Mouse (Mus musculus) cerebellum, adult 18-20 months (tissue): ENCODE measurements around the gene Scaf11.
A peak's percentile ranks its signal among the peaks of the same experiment; 100 is the strongest.
"Not testable (repeated sequence)": the region's sequence is repeated elsewhere in the genome, so short reads cannot be mapped to it uniquely, and the experiment has no call there.

Experiments used
- DNase-seq, 2 experiments: peaks; one replicate each; pipeline ENCODE4 v3.0.0; 2021

Gene Scaf11

GRCm38 (mm10) chr15:96460730-96461540, at the start of gene Scaf11:
Gene Scaf11 (minus strand): TSS chr15:96460843.
- peak; percentile 94 to 98 for DNase-seq

GRCm38 (mm10) chr15:96507097-96507840, 46.6 kb upstream of the Scaf11 start:
- DNase-seq, result peak; percentile 36 to 51

DNA sequence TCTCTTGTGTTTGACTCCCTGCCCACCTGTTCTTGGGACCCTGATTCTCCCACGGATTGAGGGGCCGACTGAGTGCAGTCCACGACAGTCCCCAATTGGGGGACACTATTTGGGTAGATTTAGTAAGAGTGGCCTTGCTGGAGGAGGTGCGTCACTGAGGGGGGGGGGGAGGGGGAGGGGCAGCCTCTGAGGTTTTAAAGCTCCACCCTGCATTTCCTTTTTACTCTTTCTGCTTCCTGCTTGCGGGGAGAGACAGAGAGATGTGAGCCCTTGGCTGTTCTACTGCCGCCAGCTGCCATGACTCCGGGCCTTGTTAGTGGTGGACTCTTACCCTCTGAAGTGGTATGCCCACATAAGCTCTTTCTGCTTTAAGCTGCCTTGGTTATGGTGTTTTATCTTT, 37.0 kb upstream of the Scaf11 start:
- DNase-seq, result no peak

DNA sequence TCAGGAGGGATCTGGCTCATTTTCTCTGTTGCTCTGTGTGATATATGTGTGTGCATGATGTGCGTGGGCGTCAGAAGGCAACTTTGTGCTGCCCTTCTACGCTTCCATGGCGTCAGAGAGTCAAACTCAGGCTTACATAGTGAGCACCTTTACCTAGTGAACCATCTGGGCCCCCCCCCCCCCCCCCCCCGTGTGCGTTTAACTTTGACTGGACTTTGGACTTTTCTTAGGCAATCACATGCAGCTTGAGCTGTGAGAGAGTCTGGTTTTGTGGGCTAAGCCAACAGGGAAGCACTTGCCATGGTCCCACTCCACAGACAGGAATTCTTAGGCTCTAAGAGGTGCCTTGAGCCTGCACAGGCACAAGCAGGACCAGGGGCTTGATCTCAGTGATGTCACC, 33.6 kb upstream of the Scaf11 start:
- no peak for DNase-seq

DNA sequence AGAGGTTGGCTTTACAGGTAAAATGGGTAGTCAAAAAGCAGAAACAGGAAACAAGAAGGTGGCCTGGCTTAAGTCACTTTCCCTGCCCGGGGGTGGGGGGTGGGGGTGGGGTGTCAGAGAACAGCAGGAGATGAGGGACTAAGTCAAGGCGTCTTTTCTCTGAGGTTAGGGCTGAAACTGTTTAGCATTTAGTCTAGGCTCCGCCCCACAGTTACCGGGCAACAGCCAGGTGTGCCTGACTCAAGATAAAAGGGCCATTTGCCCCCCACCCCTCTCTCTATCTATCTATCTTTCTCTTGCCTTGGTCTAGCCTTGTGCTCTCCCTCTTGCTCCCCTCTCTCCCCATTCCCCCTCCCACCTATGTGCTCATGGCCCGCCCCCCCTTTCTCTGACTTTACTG, 32.9 kb upstream of the Scaf11 start:
- no peak for DNase-seq

- not testable (repeated sequence) for DNase-seq
Measured at GRCm38 (mm10) chr15:96492919-96493318, 32.3 kb upstream of the Scaf11 start.

- no peak for DNase-seq
Measured at GRCm38 (mm10) chr15:96491861-96492641, 31.4 kb upstream of the Scaf11 start.

DNA sequence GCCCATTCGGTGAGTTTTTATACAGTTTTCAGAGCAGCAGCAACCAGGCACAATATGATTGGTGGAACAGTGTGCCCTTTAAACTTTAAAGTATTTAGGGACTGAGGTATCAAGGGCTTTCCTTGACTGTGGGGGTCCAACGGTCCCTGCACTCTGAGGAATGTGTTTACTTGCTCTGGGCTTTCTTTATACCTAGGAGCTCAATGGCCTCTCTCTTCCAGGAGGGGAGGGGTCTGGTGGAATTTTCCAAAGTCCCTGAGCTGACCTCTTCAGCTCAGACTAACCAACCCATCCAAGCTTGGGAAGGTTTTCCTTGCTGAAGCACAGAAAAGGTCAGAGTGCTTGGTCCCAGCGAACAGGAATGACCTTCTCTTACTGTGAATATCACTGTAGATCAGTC, 30.8 kb upstream of the Scaf11 start:
- DNase-seq, result no peak

- DNase-seq, result no peak
Measured at GRCm38 (mm10) chr15:96490123-96490522, 29.5 kb upstream of the Scaf11 start.

GRCm38 (mm10) chr15:96488941-96489786, 28.5 kb upstream of the Scaf11 start:
- no peak for DNase-seq

- DNase-seq, result no peak
Measured at GRCm38 (mm10) chr15:96487066-96487698, 26.5 kb upstream of the Scaf11 start.

- no peak for DNase-seq
Measured at GRCm38 (mm10) chr15:96480822-96481221, 20.2 kb upstream of the Scaf11 start.

- no peak for DNase-seq
Measured at GRCm38 (mm10) chr15:96478006-96478405, 17.4 kb upstream of the Scaf11 start.

DNA sequence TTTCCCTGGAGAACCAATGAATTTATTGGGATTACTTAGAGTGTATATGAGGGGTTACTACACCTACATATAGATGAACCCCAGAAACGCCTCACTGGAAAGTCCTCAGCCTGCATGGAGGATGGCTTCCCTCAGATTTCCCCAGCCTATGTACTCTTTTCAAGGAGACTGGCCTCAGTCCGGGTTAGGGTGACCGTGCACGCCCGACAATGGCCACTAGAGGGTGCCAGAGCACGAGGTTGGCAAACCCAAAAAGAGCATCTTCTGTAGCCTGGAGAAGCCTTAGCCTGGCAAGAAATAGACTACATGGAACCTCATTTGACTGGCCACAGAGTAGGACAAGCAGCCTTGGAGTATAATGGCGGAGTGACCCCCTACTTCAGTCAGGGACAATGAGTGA, 15.7 kb upstream of the Scaf11 start:
- DNase-seq, result peak; percentile 88 to 91

GRCm38 (mm10) chr15:96475571-96475972, 14.9 kb upstream of the Scaf11 start:
- DNase-seq, result no peak

GRCm38 (mm10) chr15:96474325-96474955, 13.8 kb upstream of the Scaf11 start:
- no peak for DNase-seq

GRCm38 (mm10) chr15:96473920-96474319, 13.3 kb upstream of the Scaf11 start:
- no peak for DNase-seq

- no peak for DNase-seq
Measured at GRCm38 (mm10) chr15:96468316-96468715, 7.7 kb upstream of the Scaf11 start.

- DNase-seq, result no peak
Measured at GRCm38 (mm10) chr15:96467844-96468243, 7.2 kb upstream of the Scaf11 start.

DNA sequence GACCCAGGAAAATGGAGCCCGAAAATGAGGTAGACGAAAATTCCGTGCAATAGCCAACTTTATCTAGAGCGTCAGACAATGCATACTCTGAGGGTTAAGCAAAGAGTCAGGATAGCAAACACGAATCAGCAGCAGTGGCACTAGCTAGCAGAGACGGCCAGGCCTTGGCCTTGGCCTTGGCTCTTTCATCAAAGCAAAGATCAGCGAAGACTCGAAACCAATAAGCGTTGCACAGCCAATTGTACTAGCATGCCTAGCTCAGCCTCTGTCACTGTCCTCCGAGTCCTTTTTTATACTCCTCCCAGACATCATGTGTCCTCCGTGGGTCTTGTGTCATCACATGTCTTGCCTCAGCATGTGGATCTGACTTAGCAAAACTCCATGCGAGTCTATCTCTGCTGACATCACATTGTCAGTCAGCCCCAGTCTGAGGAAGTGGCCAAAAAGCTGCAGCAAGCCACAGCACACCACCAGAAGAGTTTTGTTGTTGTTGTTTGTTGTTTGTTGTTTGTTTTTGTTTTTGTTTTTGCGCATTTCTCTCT, 5.8 kb upstream of the Scaf11 start:
- no peak for DNase-seq

- no peak for DNase-seq
Measured at GRCm38 (mm10) chr15:96465076-96465475, 4.4 kb upstream of the Scaf11 start.
